Mouse (Mus musculus) adrenal gland, adult (tissue): ENCODE data around the gene Ube2d2b.

Experiments
- DNase-seq, 2 experiments: peaks; one replicate each; pipeline ENCODE4 v3.0.0; 2022 to 2023; ENCODE audit warnings: low spot score in 1 of 2; ENCODE audit not compliant: inconsistent age in 2 of 2

Ube2d2b gene

DNA sequence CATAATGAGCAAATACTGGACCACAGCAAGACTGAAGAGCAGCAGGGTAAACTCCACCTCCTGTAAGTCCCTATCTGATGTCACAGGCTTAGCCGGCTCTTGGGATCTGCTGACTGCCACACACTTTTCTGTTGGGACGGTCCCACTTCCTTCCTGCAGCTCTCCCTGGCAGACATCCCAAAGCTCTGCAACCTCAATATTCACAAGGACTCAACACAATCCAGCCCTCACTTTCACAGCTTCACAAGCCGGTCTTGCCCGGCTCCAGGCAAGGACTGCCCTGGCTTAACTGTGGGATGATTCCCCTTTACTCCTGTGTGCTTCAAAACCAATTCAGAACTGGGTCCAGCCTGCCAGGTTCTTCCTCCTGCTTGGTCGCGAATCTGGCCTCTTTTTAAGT lies 23.9 kb downstream of the Ube2d2b start:
- peak in 1 of 2 experiments; percentile 52 for DNase-seq

DNA sequence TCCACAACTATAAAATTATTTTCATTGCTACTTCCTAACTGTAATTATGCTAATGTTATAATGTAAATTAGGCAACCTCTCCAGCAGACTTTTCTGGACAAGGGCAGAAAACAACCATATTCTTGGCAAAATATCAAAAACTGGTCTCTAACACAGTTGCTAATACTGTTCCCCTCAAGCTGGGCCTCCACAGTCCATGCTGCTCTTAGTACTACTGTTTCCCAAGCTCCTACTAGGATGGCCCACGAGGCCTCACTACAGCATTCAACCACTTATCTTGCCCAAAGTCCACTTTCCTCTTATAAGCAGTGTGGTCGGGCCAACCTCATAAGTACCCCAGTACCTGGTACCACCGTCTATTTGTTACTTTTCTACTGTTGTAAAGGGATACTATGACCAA lies 24.7 kb downstream of the Ube2d2b start:
- DNase-seq, result no peak

DNA sequence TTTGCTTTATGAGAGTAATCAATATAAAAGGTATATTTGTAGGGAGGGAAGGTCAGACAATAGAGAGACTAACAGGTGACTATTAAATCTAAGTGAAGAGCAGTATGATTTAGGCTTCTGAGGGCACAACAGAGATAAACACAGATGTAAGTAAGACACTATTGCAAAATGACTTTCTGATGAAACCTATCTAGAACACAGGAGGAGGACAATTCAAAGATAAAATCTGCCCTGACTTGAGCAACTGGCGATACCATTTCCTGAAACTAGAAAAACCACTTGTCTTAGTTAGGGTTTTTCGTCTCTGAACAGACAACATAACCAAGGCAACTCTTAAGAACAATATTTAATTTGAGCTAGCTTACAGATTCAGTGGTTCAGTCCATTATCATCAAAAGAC lies 25.6 kb downstream of the Ube2d2b start:
- no peak for DNase-seq

DNA sequence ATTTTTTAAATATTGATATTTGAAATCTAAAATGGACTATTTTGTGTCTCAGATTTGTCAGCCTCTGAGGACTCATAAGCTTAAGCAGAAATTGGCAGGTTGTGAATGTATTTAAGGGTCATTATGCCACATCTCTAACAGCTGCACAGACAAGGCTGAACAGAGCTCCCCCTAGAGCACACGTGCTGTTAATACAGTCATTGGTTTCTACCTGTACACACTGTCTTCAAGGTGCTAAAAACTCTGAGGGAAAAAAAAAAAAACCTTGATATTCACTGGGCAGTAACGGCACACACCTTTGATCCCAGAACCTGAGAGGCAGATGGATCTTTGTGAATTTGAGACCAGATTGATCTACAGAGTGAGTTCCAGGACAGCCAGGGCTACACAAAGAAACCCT lies 29.1 kb downstream of the Ube2d2b start:
- DNase-seq, result no peak

DNA sequence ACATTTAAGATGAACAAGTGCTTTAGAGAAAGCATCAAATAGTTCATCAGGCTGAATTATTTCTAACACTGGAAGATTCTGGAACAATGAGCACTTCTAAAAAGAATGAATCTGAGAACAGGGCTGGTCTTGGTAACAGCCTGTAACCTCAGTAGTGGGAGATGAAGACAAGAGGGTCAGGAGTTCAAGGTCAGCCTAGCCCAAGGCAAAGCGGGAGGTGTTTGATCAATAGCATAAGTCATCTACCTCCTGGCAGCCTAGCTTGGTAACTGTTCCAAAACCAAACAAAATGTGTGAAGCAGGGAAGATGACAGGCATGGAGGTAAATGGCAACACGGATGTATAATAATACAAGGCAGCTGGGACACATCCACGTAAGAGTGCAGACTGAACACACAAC lies 34.1 kb downstream of the Ube2d2b start:
- DNase-seq, result peak; percentile 19 to 57

DNA sequence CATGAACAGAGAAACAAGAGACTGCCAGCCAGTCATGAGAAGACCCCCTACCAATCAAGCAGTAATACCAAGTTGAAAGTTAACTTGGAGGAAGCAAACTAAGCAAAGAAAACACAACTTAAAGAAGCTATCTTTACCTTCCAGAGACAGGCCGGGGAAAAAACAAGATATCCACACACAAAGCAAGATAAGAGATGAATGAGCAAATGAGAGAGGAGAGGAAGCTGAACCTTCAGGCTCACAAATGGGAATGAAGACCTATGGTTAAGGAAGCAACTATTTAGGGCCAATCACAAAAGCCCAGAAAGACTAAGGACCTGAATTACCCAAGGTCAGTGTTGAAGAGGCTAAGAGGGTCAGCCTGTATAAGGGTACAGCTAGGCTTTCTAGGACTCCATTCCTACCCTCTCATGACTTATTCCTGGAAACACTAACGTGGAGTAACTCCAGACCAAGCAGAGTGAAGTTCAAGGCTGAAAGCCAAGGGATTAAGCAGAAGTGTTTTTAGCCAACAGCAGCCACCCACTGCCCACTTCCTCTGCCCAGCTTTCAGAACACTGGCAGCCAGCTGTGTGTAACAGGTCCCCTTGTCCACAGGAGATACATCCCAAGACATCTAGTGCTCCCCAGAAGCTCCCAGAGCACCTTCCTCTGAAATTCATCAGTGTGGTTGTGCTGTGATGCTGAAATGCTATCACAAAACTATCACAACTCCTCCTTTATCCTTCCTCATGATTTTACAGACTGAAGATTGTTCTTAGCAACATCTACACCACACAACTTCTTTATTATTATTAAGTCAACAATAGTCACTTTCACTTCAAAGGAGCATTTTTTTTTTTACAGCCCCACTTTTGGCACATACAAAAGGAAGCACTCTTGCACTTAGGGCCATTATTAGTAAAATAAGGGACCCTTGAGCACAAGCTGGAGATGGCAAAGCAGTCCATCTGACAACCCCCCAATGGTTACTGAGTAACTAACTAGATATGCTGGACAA lies 36.5 kb downstream of the Ube2d2b start:
- DNase-seq, result peak; percentile 21 to 72

DNA sequence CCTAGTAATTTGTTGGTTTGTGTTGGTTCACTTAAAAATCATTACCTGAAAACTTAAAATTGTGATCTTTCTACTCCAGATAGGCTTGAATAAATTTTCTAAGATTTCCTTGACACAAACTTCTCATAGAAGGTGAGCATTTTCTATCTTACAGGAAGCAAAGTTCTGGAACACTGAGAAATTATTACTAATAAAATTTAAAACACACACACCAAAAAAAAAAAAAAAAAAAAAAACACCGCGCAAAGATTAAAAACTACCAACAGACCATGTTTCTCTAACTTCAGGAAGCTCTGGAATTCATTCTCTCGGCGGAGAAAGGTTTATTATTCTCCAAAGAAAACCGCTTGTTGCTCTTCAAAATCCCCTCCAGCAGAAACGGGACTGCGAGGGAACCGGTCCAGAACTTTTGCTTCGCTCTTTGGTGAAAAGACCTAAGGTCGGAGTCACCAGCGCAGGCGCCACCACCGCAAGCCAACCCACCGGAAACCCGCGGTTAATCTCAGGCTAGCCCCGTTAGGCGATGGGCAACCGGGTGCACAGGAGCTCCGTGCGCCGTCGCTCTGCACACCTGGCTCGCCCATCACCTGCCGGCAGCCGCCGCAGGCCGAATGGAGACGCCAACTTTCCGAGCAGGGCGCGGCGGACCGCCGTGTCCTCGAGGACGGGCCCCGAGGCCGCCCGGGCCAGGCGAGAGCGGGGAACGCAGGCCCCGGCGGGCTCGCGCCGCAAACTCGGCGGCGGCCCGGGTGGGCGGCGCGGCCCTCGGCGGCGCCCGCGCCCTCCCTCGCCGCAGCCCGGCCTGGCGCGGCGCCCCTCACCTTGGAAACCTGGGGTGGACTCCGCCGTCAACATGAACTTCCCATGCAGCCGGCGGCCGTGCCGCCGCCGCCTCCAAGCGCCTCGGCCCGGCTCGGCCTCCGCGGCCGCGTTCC lies 38.3 kb downstream of the Ube2d2b start:
- peak; percentile 74 to 92 for DNase-seq

DNA sequence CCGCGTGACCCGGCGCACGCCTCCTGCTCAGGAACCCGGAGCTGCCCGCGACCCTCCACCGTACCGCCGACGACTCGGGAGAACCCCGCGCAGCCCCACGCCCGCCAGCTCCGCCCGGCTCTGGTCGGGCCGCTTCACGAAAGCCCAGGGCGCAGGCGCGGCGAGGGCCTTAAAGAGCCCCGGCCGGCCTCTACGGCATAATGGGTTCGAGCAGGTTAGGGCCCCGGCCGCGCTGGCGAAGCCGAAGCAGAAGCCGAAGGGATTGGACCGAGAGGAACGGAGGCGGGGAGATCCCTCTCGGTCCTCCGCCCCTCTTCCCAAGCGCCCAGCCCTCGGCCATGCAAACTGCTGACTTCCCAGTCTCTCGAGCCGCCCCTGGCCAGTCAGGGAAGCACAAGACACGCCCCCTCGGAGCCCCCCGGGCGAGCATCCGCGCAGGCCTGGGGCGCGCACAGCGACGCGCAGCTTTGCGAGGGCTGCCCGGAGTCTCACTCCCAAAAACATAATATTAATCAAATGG lies 39.1 kb downstream of the Ube2d2b start:
- peak; percentile 95 to 98 for DNase-seq

DNA sequence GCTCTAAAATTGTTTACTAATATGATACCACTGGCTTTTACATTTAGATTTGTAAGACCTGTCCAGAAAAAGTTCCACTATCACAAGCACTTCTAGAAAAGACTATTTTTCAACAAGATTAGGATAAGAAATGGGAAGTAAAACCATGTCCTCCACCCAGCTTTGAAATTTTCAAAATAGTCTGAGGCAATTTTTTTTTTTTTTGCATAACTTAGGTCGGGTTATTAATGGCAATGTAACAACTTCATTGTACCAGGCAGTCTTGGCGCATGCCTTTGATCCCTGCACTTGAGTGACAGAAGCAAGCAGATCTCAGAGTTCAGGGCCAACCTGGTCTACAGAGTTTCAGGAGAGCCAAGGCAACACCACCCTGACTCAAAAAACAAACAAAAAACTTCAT lies 39.8 kb downstream of the Ube2d2b start:
- peak; percentile 33 to 72 for DNase-seq

DNA sequence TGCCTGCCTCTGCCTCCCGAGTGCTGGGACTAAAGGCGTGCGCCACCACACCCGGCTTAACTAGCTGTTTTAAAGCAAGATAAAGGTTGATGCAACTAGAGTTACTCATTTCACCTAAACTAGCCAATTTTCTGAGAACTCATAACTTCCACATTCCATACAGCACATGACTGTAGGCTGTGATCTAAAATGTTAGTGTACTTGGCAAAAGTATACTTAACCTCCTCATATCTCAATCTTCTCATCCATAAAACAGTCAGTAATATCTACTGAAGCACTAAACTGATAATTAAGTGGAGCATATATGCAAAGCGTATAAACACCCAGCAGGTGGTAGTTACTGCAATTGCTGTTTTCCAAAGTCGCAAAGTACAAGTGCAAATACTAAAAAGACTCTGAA lies 43.4 kb downstream of the Ube2d2b start:
- no peak for DNase-seq

DNA sequence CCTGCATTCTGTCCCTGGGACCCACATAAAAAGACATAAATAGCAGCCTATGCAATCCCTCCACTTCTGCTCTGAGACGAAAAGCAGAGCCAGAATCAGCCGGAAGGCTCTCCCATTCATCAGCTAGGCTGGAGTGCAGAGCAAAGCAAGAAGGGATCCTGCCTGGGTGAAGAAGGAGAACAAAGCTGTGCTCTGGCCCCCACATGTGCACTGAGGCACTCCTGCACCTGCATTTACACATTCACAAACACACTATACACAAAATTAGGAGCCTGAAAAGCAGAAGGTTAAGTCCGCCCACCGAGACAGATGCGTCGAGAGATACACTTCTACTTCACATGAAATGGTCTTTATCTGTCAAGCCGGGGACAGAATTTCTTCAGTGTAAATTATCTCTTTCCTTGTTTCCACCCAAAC lies 44.0 kb downstream of the Ube2d2b start:
- DNase-seq, result no peak

DNA sequence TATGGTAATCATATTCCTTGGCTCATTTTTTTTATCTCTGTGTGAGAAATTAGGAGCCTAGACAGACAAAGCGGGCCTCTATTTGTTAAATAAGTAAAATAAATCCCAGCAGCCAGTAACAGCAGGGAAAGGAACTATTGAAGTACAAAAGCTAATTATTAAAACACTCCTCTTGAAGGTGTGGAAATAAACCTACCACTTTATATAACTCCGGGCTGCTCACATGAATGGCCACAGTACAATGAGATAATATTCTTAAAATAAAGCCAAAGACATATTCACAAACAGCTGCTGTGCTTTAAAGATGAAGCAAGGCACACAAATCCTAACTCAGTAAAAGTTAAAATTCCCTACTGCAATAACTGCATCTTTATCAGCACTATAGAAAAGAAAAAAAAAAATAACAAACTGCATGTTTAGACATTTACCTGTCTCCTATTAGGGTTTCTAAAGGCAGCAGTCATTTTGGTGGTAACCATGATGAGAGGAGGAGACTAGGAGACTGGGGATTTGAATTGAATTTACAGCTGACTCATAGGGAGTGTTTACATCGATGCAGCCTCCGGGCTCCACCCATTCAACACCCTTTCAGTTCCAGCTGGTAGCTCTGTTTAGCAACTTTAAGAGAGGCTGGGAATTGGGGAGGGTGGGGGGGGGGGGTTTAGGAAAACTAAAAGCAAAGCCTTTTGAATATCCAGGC lies 44.8 kb downstream of the Ube2d2b start, which contains the start of gene Evi5:
Gene Evi5, minus strand, starts transcription at position 547 of the 700 bp plus-strand sequence.
- no peak for DNase-seq

DNA sequence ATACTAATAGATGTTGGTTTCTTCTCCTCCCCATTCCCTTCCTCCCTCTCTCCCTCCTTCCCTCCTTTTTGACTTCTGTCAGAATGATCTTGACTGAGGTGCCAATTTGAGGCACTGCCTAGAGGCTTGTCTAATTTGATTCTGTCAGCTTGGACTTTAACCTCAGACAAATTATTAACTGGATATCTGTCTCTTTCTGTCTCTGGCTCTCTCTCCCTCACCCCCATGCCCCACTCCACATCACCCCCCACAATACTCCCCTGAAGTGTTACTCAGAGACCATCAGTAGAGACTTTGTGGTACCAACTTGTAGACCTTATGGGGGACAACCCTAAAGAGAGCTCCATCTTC lies 45.3 kb downstream of the Ube2d2b start:
- DNase-seq, result no peak

DNA sequence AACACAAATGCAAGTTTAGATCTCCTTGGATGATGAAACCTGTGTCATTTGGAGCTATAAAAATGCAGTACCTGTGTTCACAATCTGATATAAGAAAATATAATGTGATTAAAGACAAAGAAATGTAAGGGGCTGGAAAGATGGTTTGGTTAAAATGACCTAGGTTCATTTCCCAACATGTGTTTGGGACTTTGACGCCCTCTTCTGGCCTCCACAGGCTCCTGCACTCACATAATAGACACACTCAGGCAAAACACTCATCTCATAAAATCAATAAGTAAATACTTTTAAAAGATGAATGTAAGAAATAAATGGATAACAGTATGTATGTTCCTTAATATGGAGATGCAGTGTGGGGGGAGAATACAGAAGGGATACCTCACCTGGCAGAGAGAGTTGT lies 47.2 kb downstream of the Ube2d2b start:
- DNase-seq, result no peak

DNA sequence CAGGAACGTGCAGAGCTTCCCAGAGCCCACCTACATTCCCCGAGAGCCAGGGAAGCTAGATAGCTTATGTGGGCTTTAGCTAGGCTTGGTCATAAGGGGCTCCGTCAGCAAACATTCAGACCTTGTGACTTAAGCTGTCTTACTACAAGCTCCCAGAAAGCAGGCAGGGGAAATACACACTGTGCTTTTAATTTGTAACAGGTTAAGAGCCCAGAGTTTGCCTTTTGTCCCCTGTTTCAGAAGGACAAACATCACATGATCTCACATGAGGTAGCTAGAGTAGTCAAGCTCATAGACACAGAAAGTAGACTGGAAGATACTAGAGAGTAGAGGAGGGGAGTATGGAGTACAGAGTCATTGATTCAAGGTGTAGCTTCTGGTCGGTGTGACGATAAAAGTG lies 50.8 kb downstream of the Ube2d2b start:
- no peak for DNase-seq
